Mouse (Mus musculus): ENCODE results near the gene Cfl1.

The Cfl1 gene

DNA sequence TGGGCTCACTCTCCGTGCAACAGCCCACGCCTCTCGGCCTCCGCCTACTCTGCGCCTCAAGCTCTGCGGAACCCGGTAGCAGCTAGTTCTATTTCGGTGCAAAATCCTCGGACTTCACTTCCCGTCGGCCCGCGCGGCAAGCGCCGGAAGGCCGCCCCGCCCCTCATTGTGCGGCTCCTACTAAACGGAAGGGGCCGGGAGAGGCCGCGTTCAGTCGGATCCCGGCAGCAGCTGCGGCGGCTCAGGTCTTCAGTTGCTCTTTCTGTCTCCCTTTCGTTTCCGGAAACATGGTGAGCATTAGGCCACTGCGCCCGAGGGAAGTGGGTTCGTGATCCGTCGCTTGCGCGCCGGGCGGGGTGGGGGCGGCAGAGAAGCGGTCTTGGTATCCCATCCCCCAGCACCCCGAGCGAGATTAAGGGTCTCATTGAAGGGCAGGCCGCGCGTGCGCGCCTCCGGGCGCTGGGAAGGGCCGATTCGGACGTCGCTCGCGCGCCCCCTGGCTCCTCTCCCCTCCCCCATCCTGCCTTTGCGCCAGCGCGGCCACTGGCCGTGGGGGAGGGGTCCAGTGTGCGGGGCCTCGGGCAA, at the start of gene Cfl1:
Cfl1 (plus strand) TSS at position 143 of the 585 bp plus-strand sequence.
- DNase-seq (ENCODE audit: low read depth) = peak; percentile 80

GRCm38 (mm10) chr19:5444371-5444908, 45.8 kb upstream of the Cfl1 start:
- no peak for DNase-seq (ENCODE audit: low read depth)

DNA sequence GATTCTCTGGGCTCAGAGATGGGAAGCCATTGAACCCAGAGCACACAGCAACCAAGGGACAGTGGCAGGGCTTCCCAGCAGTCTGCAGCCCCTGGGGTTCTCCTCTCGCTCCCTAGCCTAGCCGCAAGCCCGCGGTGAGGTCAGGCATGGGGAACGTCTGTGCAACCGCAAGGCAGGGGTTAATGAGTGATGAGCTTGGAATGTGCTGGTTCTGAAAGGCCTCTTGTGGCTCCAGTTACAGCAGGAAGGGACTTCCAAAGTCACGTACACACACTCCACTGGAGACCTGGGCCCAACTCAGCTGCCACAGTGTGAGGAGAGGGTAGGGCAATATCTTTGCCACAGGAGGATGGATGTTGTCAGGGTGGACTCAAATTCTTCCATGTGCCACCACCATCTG, 45.3 kb upstream of the Cfl1 start:
- peak; percentile 52 for DNase-seq (ENCODE audit: low read depth)

DNA sequence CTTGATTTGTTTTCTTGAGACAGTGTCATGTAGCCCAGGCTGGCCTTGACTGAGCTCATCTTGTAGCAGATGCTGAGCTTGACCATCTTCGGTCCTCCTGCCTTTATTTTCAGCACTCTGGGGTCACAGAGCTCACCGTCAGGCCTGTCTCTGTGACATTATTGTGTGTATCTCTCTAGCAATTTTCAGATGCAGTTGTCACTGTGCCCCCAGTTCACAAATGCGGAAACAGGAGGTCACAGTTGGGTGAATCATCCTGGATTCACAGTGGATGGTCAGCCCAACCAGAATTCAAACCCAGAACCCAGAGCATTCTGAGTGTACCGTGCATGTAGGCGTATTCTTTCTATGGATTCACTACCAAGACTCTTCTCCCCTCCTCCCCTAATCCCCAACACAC, 44.5 kb upstream of the Cfl1 start:
- no peak for DNase-seq (ENCODE audit: low read depth)

DNA sequence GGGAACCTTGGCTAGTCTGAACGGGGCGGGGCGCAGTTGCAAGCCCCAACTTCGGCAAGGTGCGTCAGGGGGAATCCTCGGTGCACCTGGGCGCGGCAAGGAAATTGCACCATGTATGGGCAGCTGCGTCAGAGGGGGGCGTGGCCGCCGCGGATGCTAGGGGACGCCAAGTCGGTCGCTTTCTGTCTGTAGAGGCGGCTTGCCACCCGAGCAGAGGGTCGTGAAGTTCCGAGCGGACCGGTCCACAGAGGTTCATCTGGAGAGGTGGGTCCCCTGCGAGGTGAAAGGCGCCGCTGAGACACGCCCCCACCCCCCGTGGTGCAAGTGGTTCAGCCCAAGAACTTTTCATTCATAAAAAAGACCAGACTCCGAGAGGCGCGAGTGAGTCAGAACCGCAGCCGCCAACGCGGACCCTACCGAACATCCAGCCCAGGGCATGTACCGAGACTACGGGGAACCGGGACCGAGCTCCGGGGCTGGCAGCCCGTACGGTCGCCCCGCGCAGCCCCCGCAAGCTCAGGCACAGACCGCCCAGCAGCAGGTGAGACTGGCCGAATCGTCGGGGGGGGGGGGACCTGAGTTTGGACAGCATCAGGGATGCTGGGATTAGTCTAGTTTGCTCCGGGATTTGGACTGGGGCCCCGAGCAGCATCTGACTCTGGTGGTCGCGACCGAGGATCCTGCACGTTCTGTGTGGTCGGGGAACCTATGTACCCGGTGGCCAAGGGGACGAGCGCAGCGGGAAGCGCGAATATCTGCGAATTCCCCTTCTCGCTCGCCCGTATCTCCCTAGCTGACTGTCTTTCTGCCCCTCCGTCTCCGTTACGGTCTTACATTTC, 42.5 kb upstream of the Cfl1 start, which contains the start of gene Fosl1:
Fosl1 (plus strand) TSS at position 33 of the 839 bp plus-strand sequence.
- no peak for DNase-seq (ENCODE audit: low read depth)

- no peak for DNase-seq (ENCODE audit: low read depth)
Observed at GRCm38 (mm10) chr19:5448354-5449150, 41.7 kb upstream of the Cfl1 start.

DNA sequence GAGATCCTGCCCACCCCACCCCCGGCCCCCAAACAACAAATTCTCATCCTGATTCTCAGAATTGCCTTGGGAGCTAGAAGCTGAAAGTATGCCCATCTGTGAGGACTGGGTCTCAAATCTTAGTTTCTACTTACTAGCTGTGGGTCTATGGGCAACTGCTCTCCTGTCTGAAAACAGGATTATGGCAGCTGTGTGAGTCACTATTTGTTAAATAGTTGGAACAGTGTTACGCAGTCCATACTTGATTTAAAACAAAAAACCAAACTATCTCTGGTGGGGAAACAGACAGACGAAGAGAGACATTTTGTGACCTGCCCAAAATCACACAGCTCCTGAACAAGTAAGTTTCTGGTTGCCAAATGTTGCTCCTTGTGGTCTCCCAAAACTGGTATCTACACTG, 40.6 kb upstream of the Cfl1 start:
- no peak for DNase-seq (ENCODE audit: low read depth)

DNA sequence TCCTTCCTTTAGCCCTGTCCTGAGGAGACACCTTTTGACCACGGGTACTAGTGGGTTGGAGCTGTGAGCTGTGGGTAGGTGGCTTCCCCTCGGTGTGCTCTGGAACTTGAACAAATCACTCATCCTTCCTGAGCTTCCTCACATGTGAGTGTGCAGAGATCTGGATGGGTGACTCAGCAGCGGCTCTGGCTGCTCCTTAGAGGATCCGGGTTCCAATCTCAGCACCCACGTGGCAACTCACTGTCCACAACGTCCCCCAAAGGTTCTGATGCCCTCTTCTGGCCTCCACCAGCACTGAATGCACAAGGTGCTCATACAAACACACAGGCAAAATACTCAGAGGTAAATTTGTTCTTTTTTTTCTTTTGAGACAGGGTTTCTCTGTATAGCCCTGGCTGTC, 38.5 kb upstream of the Cfl1 start:
- no peak for DNase-seq (ENCODE audit: low read depth)

- DNase-seq (ENCODE audit: low read depth) = no peak
Observed at GRCm38 (mm10) chr19:5455037-5455436, 35.2 kb upstream of the Cfl1 start.

- DNase-seq (ENCODE audit: low read depth) = no peak
Observed at GRCm38 (mm10) chr19:5455568-5455967, 34.7 kb upstream of the Cfl1 start.

DNA sequence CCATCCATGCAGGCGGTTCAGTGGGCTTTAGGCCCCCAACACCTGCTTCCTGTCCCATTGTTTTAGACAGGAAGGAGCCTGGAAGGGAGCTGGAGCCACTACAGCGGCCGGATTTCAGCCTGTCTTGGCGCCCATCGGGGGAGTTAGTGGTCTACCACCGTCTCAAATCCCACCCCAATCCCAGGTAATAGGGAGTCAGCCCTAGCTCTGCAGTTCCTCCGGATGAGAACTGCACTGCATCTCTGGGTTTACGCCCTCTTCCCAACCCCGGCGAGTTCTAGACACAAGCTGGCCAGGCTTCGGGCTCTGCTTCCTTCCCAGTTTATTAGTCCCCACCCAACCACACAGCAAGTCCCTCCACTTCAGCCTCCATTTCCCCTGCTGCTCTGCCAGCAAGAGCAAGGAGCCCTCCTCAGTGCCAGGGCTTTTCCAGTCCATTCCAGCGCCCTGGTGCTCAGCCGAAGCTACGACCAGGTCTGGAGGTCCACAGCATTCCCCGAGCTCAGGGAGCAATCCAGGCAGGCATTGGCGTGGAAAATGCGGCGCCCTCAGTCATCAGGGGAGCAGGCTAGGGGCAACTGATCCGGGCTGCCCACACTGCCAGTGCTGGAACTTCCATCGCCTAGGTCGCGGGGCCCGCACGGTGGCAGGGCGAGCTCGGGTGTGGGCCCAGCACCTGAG, 33.9 kb upstream of the Cfl1 start:
- DNase-seq (ENCODE audit: low read depth) = no peak

DNA sequence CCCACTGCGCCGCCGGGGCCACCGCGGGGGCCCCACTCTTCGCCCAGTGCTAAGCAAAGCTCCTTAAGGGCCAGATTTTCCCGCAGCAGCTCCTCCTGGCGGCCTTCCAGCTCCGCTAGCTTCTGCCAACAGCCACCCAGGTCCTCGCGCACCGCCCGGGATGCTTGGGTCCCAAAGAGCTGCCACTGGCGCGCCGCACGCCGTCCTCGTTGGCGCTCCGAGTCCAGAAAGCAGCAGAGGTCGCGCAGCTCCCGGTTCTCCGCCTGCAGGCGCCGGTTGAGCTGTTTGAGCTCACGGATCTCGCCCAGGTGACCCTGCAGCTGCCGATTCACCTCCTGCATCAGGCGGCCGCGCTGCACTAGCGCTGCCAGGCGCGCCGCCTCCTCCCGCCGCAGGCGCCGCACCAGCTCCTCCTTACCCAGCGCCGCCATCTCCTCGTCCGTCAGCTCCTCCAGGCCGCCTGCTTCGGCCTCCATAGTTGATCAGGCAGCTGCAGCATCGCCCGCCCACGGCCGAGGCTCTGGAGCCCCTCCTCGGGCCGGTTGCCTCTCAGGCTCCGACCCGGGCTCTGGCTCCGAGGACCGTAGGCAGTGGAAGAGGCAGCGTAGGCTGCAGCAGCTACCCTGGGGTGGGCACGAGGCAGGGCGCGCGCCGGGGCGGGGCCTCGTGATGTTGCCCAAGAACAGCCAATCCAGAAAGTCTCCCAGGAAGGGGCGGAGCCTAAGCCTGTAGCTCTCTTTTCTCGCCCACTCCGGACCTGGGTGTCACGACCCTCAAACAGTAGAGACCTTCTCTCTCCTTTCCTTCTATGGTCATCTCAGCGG, 33.1 kb upstream of the Cfl1 start:
- DNase-seq (ENCODE audit: low read depth) = peak; percentile 70

- no peak for DNase-seq (ENCODE audit: low read depth)
Observed at GRCm38 (mm10) chr19:5457746-5458442, 32.4 kb upstream of the Cfl1 start, which contains the start of gene Ccdc85b. Ccdc85b (minus strand) TSS chr19:5457894.

DNA sequence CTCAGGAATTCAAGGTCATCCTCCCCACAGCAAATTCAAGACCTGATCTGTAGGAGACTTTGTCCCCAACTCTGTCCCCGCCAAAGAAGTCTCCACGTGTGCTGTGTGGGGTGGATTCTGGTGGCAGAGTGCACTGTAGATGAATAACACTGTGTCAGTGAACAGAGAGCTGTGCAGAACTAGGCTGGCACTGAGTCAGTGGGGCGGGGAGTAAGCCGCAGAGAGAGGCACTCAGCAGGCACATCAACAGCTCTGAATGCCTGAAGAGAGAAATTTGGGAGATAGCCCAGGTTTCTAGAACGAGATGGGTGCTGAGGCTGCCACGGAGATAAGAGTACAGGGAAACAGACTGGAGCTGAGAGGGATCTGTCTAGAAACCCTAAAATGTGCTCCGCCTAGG, 31.2 kb upstream of the Cfl1 start:
- DNase-seq (ENCODE audit: low read depth) = no peak

DNA sequence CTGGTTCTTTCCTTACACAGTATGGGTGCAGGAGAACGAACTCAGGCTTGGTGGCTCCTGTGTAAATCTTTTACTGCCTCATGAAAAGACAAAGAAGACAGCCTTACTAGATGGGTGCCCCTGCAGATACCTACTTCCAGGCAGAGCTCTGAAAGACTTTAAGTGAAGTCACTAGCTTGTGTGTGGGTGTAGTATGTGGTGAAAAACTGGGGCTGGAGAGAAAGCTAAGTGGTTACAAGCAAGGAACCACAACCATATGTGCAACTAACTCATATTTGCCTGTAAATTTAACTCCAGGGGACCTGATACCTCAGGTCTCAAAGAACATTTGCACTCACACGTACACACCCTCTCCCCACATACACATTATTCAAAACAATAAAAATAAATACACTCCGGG, 30.4 kb upstream of the Cfl1 start:
- no peak for DNase-seq (ENCODE audit: low read depth)

- peak; percentile 70 for DNase-seq (ENCODE audit: low read depth)
Observed at GRCm38 (mm10) chr19:5460465-5460911, 29.8 kb upstream of the Cfl1 start, which contains the start of gene Fibp. Fibp (plus strand) TSS chr19:5460615.

DNA sequence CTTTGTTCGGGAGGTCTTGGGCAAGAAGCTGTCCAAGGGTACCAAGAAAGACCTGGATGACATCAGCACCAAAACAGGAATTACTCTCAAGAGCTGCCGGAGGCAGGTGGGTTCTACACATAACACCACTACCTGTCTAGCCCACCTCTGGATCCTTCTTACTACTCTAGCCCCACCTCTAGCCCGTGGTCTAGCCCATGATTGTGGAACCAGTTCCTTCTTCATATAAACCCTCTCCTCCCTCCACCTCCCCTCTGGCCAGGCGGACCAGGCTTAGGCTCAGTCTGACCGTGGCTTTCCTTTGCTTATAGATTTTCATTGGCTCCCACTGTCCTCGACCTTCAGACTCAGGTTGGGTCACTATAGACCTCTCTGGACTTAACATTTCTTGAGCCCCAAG, 28.8 kb upstream of the Cfl1 start:
- no peak for DNase-seq (ENCODE audit: low read depth)

DNA sequence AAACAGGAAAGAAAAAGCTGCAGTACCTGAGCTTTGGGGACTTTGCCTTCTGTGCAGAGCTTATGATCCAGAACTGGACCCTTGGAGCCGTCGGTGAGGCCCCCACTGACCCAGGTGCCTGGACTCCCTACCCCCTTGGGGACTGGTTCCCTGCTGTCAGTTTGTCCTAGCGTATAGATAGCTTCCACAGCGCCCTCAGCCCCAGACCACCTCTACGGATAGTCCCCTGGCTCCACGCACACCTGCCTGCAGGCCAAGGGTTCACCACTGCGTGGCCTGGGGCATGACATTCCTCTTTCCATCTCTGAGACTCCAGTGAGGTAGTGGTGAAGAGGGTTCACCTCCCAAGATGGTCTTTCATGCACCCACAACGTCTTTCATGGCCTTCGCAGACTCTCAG, 27.0 kb upstream of the Cfl1 start:
- no peak for DNase-seq (ENCODE audit: low read depth)

DNA sequence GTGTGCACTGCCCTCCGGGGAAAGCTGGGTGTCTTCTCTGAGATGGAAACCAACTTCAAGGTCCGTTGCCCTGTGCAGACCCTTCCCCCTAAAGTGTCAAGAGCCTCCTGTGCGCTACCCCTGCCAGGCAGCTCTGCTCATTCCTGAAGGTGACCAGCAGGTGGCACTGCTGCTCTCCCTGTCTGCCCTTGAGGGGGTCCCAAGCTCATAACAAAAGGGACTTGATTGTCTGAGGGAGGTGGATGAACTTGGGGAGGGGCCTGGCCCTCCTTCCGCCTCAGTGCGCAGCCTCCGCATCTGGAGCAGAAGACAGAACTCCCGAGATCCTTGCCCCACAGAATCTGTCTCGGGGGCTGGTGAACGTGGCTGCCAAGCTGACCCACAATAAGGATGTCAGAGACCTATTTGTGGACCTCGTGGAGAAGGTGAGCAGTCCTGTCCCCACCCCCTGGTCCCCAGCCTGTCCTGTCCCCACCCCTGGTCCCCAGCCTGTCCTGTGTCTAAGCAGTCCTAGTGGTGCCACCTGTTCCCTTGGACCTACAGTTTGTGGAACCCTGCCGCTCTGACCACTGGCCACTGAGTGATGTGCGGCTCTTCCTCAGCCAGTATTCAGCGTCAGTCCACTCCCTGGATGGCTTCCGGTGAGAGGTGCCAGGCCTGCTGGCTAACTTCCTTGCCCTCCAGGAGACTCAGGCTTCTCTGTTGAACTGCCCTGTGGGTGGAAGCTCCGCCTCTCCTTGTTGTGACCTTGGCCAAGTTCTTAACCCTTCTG, 26.3 kb upstream of the Cfl1 start:
- no peak for DNase-seq (ENCODE audit: low read depth)

Data from fibroblast of lung, adult 2 months (primary cell).